Mouse (Mus musculus) kidney, embryonic 15.5 days (tissue): ENCODE measurements around the gene Kank2. TPM values are rescaled to one million over a fixed set of nuclear protein-coding genes. Genes with fewer than 3 reads are reported as not detected.
"Not testable (repeated sequence)": the region's sequence is repeated elsewhere in the genome, so short reads cannot be mapped to it uniquely, and the experiment has no call there.

Experiments
- ATAC-seq: fragments of 200-750 bp; cut with Nextera tagmentation; replicated peaks from 2 replicates; pipeline ENCODE4 v1.8.0; 2017; ENCODE audit warnings: moderate TSS enrichment; ENCODE audit not compliant: low FRiP score
- H3K27ac ChIP-seq: fragments of 300-500 bp; sonication (generic); 2 replicates; pipeline ENCODE4 v1.5.1; 2015; ENCODE audit warnings: mild to moderate bottlenecking, inconsistent platforms
- H3K27me3 ChIP-seq: fragments of 300-500 bp; sonication (generic); 2 replicates; pipeline ENCODE4 v1.6.1; 2015; ENCODE audit warnings: inconsistent platforms
- H3K36me3 ChIP-seq: fragments of 300-500 bp; sonication (generic); 2 replicates; pipeline ENCODE4 v1.6.1; 2015; ENCODE audit warnings: inconsistent platforms
- H3K4me1 ChIP-seq: fragments of 300-500 bp; sonication (generic); 2 replicates; pipeline ENCODE4 v1.6.1; 2015; ENCODE audit warnings: inconsistent platforms
- H3K4me2 ChIP-seq: fragments of 300-500 bp; sonication (generic); 2 replicates; pipeline ENCODE4 v1.6.1; 2015; ENCODE audit warnings: moderate library complexity, mild to moderate bottlenecking, inconsistent platforms
- H3K4me3 ChIP-seq: fragments of 300-500 bp; sonication (generic); replicated peaks from 2 replicates; pipeline ENCODE4 v1.5.1; 2015; ENCODE audit warnings: mild to moderate bottlenecking, inconsistent platforms
- H3K9ac ChIP-seq: fragments of 300-500 bp; sonication (generic); 2 replicates; pipeline ENCODE4 v1.6.1; 2015; ENCODE audit warnings: mild to moderate bottlenecking, inconsistent platforms
- H3K9me3 ChIP-seq: fragments of 300-500 bp; sonication (generic); replicated peaks from 2 replicates; pipeline ENCODE4 v1.6.1; 2016; ENCODE audit warnings: inconsistent platforms
- WGBS: fragments of 180-500 bp; shearing (Covaris S2); methylation state at CpG from one replicate; pipeline ENCODE4 v1.1.7; 2015; ENCODE audit warnings: mixed read lengths; 5-methylcytosine and 5-hydroxymethylcytosine counted together
- polyA plus RNA-seq: library from polyadenylated mRNA; unstranded; fragments of >200 nt; fragmentation: Nextera tagmentation; extraction: Ambion mirVana; gene quantifications from 2 replicates; pipeline ENCODE4 v1.2.1, GENCODE M21; 2015

The Kank2 gene
- polyA plus RNA-seq, 1 experiment from 2014 or later = 23.2 TPM

GRCm38 (mm10) chr9:21794344-21794834, 4.2 kb downstream of the Kank2 start:
- no peak overlapping the region for H3K4me2 ChIP-seq
- no peak overlapping the region for H3K9ac ChIP-seq
- ATAC-seq = no peak
- peaks cover 73% of the 10 kb centered on the region for H3K4me1 ChIP-seq
- 94% methylated on average over 18 of the region's 18 CpGs for WGBS
- H3K27me3 ChIP-seq = no peaks in the 10 kb centered on the region
- no peak overlapping the region for H3K27ac ChIP-seq
- H3K4me3 ChIP-seq = no peak overlapping the region
- peaks cover 60% of the 10 kb centered on the region for H3K36me3 ChIP-seq
- no peaks in the 10 kb centered on the region for H3K9me3 ChIP-seq

- H3K27me3 ChIP-seq, H3K4me2 ChIP-seq, H3K9me3 ChIP-seq, H3K4me3 ChIP-seq, H3K27ac ChIP-seq, H3K9ac ChIP-seq, ATAC-seq: not testable (repeated sequence)
- WGBS = 95% methylated on average over 6 of the region's 6 CpGs
- Histone ChIP-seq H3K4me1 (peaks cover 64% of the 10 kb centered on the region), H3K36me3 (peaks cover 69% of the 10 kb centered on the region)
Observed at GRCm38 (mm10) chr9:21793507-21793906, 5.0 kb downstream of the Kank2 start.

- peak overlapping the region; percentile 37 for H3K4me2 ChIP-seq
- H3K4me3 ChIP-seq = no peak overlapping the region
- no peak overlapping the region for H3K9ac ChIP-seq
- no peaks in the 10 kb centered on the region for H3K9me3 ChIP-seq
- peak overlapping the region; percentile 23; the same call in 1 of the 2 replicates for H3K27ac ChIP-seq
- ATAC-seq = peak; percentile 34; the same call in 1 of the 2 replicates
- H3K4me1 ChIP-seq = peaks cover 69% of the 10 kb centered on the region
- 33% methylated on average over 8 of the region's 8 CpGs for WGBS
- peaks cover 73% of the 10 kb centered on the region for H3K36me3 ChIP-seq
- H3K27me3 ChIP-seq = no peaks in the 10 kb centered on the region
Observed at GRCm38 (mm10) chr9:21792644-21793043, 5.9 kb downstream of the Kank2 start.

GRCm38 (mm10) chr9:21791861-21792260, 6.7 kb downstream of the Kank2 start:
- peaks cover 77% of the 10 kb centered on the region for H3K36me3 ChIP-seq
- no peak for ATAC-seq
- H3K9me3 ChIP-seq = no peaks in the 10 kb centered on the region
- no peak overlapping the region for H3K27ac ChIP-seq
- peak overlapping the region; percentile 37; the same call in 1 of the 2 replicates for H3K4me2 ChIP-seq
- 77% methylated on average over 8 of the region's 8 CpGs for WGBS
- H3K4me1 ChIP-seq = peaks cover 68% of the 10 kb centered on the region
- no peak overlapping the region for H3K4me3 ChIP-seq
- H3K9ac ChIP-seq = no peak overlapping the region
- H3K27me3 ChIP-seq = no peaks in the 10 kb centered on the region

- H3K4me3 ChIP-seq = no peak overlapping the region
- peaks cover 36% of the 10 kb centered on the region for H3K4me1 ChIP-seq
- H3K27ac ChIP-seq = peak overlapping the region; percentile 42; the same call in 1 of the 2 replicates
- H3K9ac ChIP-seq = no peak overlapping the region
- no peaks in the 10 kb centered on the region for H3K9me3 ChIP-seq
- no peak for ATAC-seq
- H3K36me3 ChIP-seq = peaks cover 84% of the 10 kb centered on the region
- no peak overlapping the region for H3K4me2 ChIP-seq
- H3K27me3 ChIP-seq = no peaks in the 10 kb centered on the region
- WGBS = 67% methylated on average over 9 of the region's 9 CpGs
Observed at GRCm38 (mm10) chr9:21788234-21788633, 10.3 kb downstream of the Kank2 start.

GRCm38 (mm10) chr9:21787654-21788053, 10.9 kb downstream of the Kank2 start:
- H3K27me3 ChIP-seq = no peaks in the 10 kb centered on the region
- 61% methylated on average over 5 of the region's 5 CpGs for WGBS
- no peak overlapping the region for H3K4me3 ChIP-seq
- ATAC-seq = no peak
- no peaks in the 10 kb centered on the region for H3K9me3 ChIP-seq
- H3K4me2 ChIP-seq = no peak overlapping the region
- H3K36me3 ChIP-seq = peaks cover 81% of the 10 kb centered on the region
- H3K27ac ChIP-seq = peak overlapping the region; percentile 42; the same call in 1 of the 2 replicates
- peaks cover 30% of the 10 kb centered on the region for H3K4me1 ChIP-seq
- H3K9ac ChIP-seq = no peak overlapping the region

- Histone ChIP-seq H3K27me3 (no peaks in the 10 kb centered on the region), H3K4me3 (no peak overlapping the region), H3K4me1 (peaks cover 29% of the 10 kb centered on the region), H3K27ac (0 out of 2 replicates have a peak overlapping the region, but pooled peaks have one; percentile 42), H3K9me3 (no peaks in the 10 kb centered on the region), H3K36me3 (peaks cover 83% of the 10 kb centered on the region), H3K4me2 (peak overlapping the region; percentile 8; the same call in 1 of the 2 replicates), H3K9ac (no peak overlapping the region)
- WGBS = 16% methylated on average over 6 of the region's 6 CpGs
- peak; percentile 57 for ATAC-seq
Observed at GRCm38 (mm10) chr9:21786906-21787305, 11.6 kb downstream of the Kank2 start.

GRCm38 (mm10) chr9:21786309-21786708, 12.2 kb downstream of the Kank2 start:
- WGBS = 71% methylated on average over 2 of the region's 2 CpGs
- H3K4me1 ChIP-seq = peaks cover 23% of the 10 kb centered on the region
- not testable (repeated sequence) for H3K27me3 ChIP-seq, H3K9me3 ChIP-seq, ATAC-seq, H3K4me2 ChIP-seq, H3K9ac ChIP-seq, H3K4me3 ChIP-seq, H3K27ac ChIP-seq
- peaks cover 83% of the 10 kb centered on the region for H3K36me3 ChIP-seq

GRCm38 (mm10) chr9:21784517-21785307, 13.8 kb downstream of the Kank2 start:
- H3K27ac ChIP-seq = no peak overlapping the region
- 85% methylated on average over 7 of the region's 7 CpGs for WGBS
- no peaks in the 10 kb centered on the region for H3K9me3 ChIP-seq
- no peak overlapping the region for H3K4me2 ChIP-seq
- ATAC-seq = no peak
- H3K36me3 ChIP-seq = peaks cover 84% of the 10 kb centered on the region
- H3K9ac ChIP-seq = no peak overlapping the region
- H3K27me3 ChIP-seq = no peaks in the 10 kb centered on the region
- H3K4me3 ChIP-seq = no peak overlapping the region
- peaks cover 19% of the 10 kb centered on the region for H3K4me1 ChIP-seq

GRCm38 (mm10) chr9:21781657-21782468, 16.7 kb downstream of the Kank2 start:
- H3K4me1 ChIP-seq = peaks cover 6% of the 10 kb centered on the region; the same call in 1 of the 2 replicates
- no peak overlapping the region for H3K4me2 ChIP-seq
- H3K36me3 ChIP-seq = peaks cover 90% of the 10 kb centered on the region
- 59% methylated on average over 15 of the region's 15 CpGs for WGBS
- H3K27me3 ChIP-seq = no peaks in the 10 kb centered on the region
- no peaks in the 10 kb centered on the region for H3K9me3 ChIP-seq
- H3K27ac ChIP-seq = 0 out of 2 replicates have a peak overlapping the region, but pooled peaks have one; percentile 10
- H3K4me3 ChIP-seq = no peak overlapping the region
- peak; percentile 52; the same call in 1 of the 2 replicates for ATAC-seq
- H3K9ac ChIP-seq = no peak overlapping the region

- Histone ChIP-seq H3K27ac (no peak overlapping the region), H3K4me1 (peaks cover 6% of the 10 kb centered on the region; the same call in 1 of the 2 replicates), H3K4me2 (no peak overlapping the region), H3K36me3 (peaks cover 93% of the 10 kb centered on the region), H3K27me3 (no peaks in the 10 kb centered on the region), H3K4me3 (no peak overlapping the region), H3K9me3 (no peaks in the 10 kb centered on the region), H3K9ac (no peak overlapping the region)
- 89% methylated on average over 3 of the region's 3 CpGs for WGBS
- ATAC-seq = no peak
Observed at GRCm38 (mm10) chr9:21777726-21778125, 20.8 kb downstream of the Kank2 start.

- Histone ChIP-seq H3K9ac (no peak overlapping the region), H3K4me3 (no peak overlapping the region), H3K36me3 (peaks cover 92% of the 10 kb centered on the region), H3K4me2 (no peak overlapping the region), H3K9me3 (no peaks in the 10 kb centered on the region), H3K27me3 (no peaks in the 10 kb centered on the region), H3K27ac (no peak overlapping the region), H3K4me1 (peaks cover 6% of the 10 kb centered on the region; the same call in 1 of the 2 replicates)
- ATAC-seq = no peak
- 90% methylated on average over 16 of the region's 16 CpGs for WGBS
Observed at GRCm38 (mm10) chr9:21774353-21774752, 24.2 kb downstream of the Kank2 start.
